Mouse (Mus musculus) megakaryocyte, embryonic 14.5 days (primary cell): Measurements from ENCODE around the gene Negr1. TPM values are rescaled to one million over a fixed set of nuclear protein-coding genes. Genes with fewer than 3 reads are reported as not detected.

Experiments
- H3K27me3 ChIP-seq: replicated peaks from 2 replicates; pipeline ENCODE3; 2012; ENCODE audit warnings: inconsistent platforms
- H3K36me3 ChIP-seq: replicated peaks from 2 replicates; pipeline ENCODE3; 2012; ENCODE audit warnings: low read length, inconsistent platforms, mixed read lengths
- H3K4me1 ChIP-seq: 2 replicates; pipeline ENCODE4 v1.6.1; 2012; ENCODE audit warnings: inconsistent platforms
- H3K4me3 ChIP-seq: replicated peaks from 2 replicates; pipeline ENCODE3; 2012; ENCODE audit warnings: moderate library complexity, mild to moderate bottlenecking, inconsistent platforms
- H3K9me3 ChIP-seq: 2 replicates; pipeline ENCODE4 v1.6.1; 2012; ENCODE audit warnings: inconsistent platforms
- FLI1 ChIP-seq: IDR thresholded peaks from 2 replicates; pipeline ENCODE4 v1.6.1; 2012; ENCODE audit warnings: low read length, inconsistent platforms, mixed read lengths
- GATA1 ChIP-seq: IDR thresholded peaks from 3 replicates; pipeline ENCODE4 v1.6.1; 2012; ENCODE audit warnings: mixed read lengths, low read length, inconsistent platforms, borderline replicate concordance
- polyA plus RNA-seq: library from polyadenylated mRNA; stranded (reverse); fragments of >175 nt; gene quantifications from 2 replicates; pipeline ENCODE4 v1.2.3, GENCODE M21; 2012; ENCODE audit warnings: low replicate concordance; ENCODE audit not compliant: insufficient read depth

Gene Negr1
- polyA plus RNA-seq, 1 experiment, result not detected

GRCm38 (mm10) chr3:157188939-157189725, 627.5 kb downstream of the Negr1 start:
- TF ChIP-seq FLI1 (no peak), GATA1 (no peak)
- H3K27me3 ChIP-seq, result no peaks in the 10 kb centered on the region
- no peaks in the 10 kb centered on the region for H3K9me3 ChIP-seq
- H3K4me1 ChIP-seq, result no peaks in the 10 kb centered on the region
- H3K4me3 ChIP-seq, result no peak overlapping the region
- no peaks in the 10 kb centered on the region for H3K36me3 ChIP-seq

GRCm38 (mm10) chr3:157189834-157190233, 628.2 kb downstream of the Negr1 start:
- no peaks in the 10 kb centered on the region for H3K4me1 ChIP-seq

GRCm38 (mm10) chr3:157190551-157190950, 629.0 kb downstream of the Negr1 start:
- H3K27me3 ChIP-seq, result no peaks in the 10 kb centered on the region
- no peak overlapping the region for H3K4me3 ChIP-seq
- no peaks in the 10 kb centered on the region for H3K36me3 ChIP-seq
- no peak for TF ChIP-seq FLI1
- TF ChIP-seq GATA1, result no peak
- H3K9me3 ChIP-seq, result no peaks in the 10 kb centered on the region
- no peaks in the 10 kb centered on the region for H3K4me1 ChIP-seq

More at GRCm38 (mm10) chr3:157189834-157190233, 628.2 kb downstream of the Negr1 start:
- no peaks in the 10 kb centered on the region for H3K9me3 ChIP-seq
- H3K27me3 ChIP-seq, result no peaks in the 10 kb centered on the region
- TF ChIP-seq FLI1 (no peak), GATA1 (no peak)
- no peak overlapping the region for H3K4me3 ChIP-seq
- H3K36me3 ChIP-seq, result no peaks in the 10 kb centered on the region

- Histone ChIP-seq H3K4me1 (no peaks in the 10 kb centered on the region), H3K36me3 (no peaks in the 10 kb centered on the region), H3K4me3 (no peak overlapping the region), H3K9me3 (no peaks in the 10 kb centered on the region), H3K27me3 (no peaks in the 10 kb centered on the region)
- TF ChIP-seq GATA1 (no peak), FLI1 (no peak)
These were observed 630.4 kb downstream of the Negr1 start for GRCm38 (mm10) chr3:157192021-157192420.

GRCm38 (mm10) chr3:157193141-157193540, 631.5 kb downstream of the Negr1 start:
- Histone ChIP-seq H3K4me3 (no peak overlapping the region), H3K4me1 (no peaks in the 10 kb centered on the region), H3K36me3 (no peaks in the 10 kb centered on the region), H3K27me3 (no peaks in the 10 kb centered on the region), H3K9me3 (no peaks in the 10 kb centered on the region)
- TF ChIP-seq GATA1, result no peak

GRCm38 (mm10) chr3:157198659-157199058, 637.1 kb downstream of the Negr1 start:
- H3K36me3 ChIP-seq, result no peaks in the 10 kb centered on the region
- no peaks in the 10 kb centered on the region for H3K4me1 ChIP-seq
- TF ChIP-seq GATA1 (no peak), FLI1 (no peak)
- H3K9me3 ChIP-seq, result no peaks in the 10 kb centered on the region
- H3K4me3 ChIP-seq, result no peak overlapping the region
- H3K27me3 ChIP-seq, result no peaks in the 10 kb centered on the region

GRCm38 (mm10) chr3:157201726-157202125, 640.1 kb downstream of the Negr1 start:
- peak overlapping the region; percentile 74 for H3K4me3 ChIP-seq
- no peaks in the 10 kb centered on the region for H3K4me1 ChIP-seq
- H3K36me3 ChIP-seq, result no peaks in the 10 kb centered on the region
- TF ChIP-seq GATA1 (no peak), FLI1 (no peak)
- no peaks in the 10 kb centered on the region for H3K27me3 ChIP-seq
- H3K9me3 ChIP-seq, result no peaks in the 10 kb centered on the region

- H3K4me1 ChIP-seq, result no peaks in the 10 kb centered on the region
- TF ChIP-seq FLI1 (no peak), GATA1 (no peak)
- no peaks in the 10 kb centered on the region for H3K36me3 ChIP-seq
- no peaks in the 10 kb centered on the region for H3K27me3 ChIP-seq
- H3K4me3 ChIP-seq, result no peak overlapping the region
- H3K9me3 ChIP-seq, result no peaks in the 10 kb centered on the region
These were observed 642.0 kb downstream of the Negr1 start for GRCm38 (mm10) chr3:157203573-157203972.

- no peak for TF ChIP-seq FLI1
- no peak for TF ChIP-seq GATA1
- H3K27me3 ChIP-seq, result no peaks in the 10 kb centered on the region
These were observed 645.2 kb downstream of the Negr1 start for GRCm38 (mm10) chr3:157206752-157207151.

GRCm38 (mm10) chr3:157208966-157209365, 647.4 kb downstream of the Negr1 start:
- Histone ChIP-seq H3K9me3 (no peaks in the 10 kb centered on the region; the same call in 1 of the 2 replicates), H3K27me3 (peaks cover 3% of the 10 kb centered on the region), H3K4me1 (no peaks in the 10 kb centered on the region), H3K4me3 (no peak overlapping the region), H3K36me3 (no peaks in the 10 kb centered on the region)
- TF ChIP-seq FLI1 (no peak), GATA1 (no peak)

More at GRCm38 (mm10) chr3:157206752-157207151, 645.2 kb downstream of the Negr1 start:
- H3K4me1 ChIP-seq, result no peaks in the 10 kb centered on the region
- H3K36me3 ChIP-seq, result no peaks in the 10 kb centered on the region
- H3K4me3 ChIP-seq, result no peak overlapping the region
- H3K9me3 ChIP-seq, result no peaks in the 10 kb centered on the region; the same call in 1 of the 2 replicates
